Mouse (Mus musculus) kidney, adult 9 months (tissue): Measurements from ENCODE around the gene Uxs1.

Source experiments
- DNase-seq: peaks from one replicate; pipeline ENCODE4 v3.0.0; 2022

Uxs1 gene

GRCm38 (mm10) chr1:43717967-43718366 is 109.6 kb downstream of the Uxs1 start:
- no peak for DNase-seq

- DNase-seq, result peak; percentile 33
Measured at GRCm38 (mm10) chr1:43714841-43715240, 112.8 kb downstream of the Uxs1 start.

GRCm38 (mm10) chr1:43698577-43699000 is 129.0 kb downstream of the Uxs1 start:
- peak; percentile 17 for DNase-seq
